Mouse (Mus musculus): ENCODE results near the gene Sgtb. TPM values are rescaled to one million over a fixed set of nuclear protein-coding genes. Genes with fewer than 3 reads are reported as not detected.

Gene Sgtb
- total and polyA plus RNA-seq, 3 experiments: 0.39 to 0.99 (median 0.57) TPM

GRCm38 (mm10) chr13:104123662-104124381, 14.3 kb downstream of the Sgtb start:
- 93% methylated on average over 20 of the region's 20 CpGs for WGBS
- H3K27me3 ChIP-seq (ENCODE audit: control insufficient read depth, insufficient read depth, low read length): no peaks in the 10 kb centered on the region
- H3K4me3 ChIP-seq: no peak overlapping the region
- no peaks in the 10 kb centered on the region for H3K4me1 ChIP-seq (ENCODE audit: control insufficient read depth, insufficient read depth, low read length)
- no peaks in the 10 kb centered on the region for H3K36me3 ChIP-seq (ENCODE audit: control insufficient read depth, insufficient read depth, low read length)
- DNase-seq: no peak
- H3K27ac ChIP-seq: no peak overlapping the region
- no peaks in the 10 kb centered on the region for H3K79me2 ChIP-seq (replicated peaks; ENCODE audit: control insufficient read depth, insufficient read depth, low read length)
- intact Hi-C loops (cut with DNase I): no loop called here
- no peak for TF ChIP-seq CTCF (IDR thresholded peaks at IDR 0.05)
- TF ChIP-seq EP300 (IDR thresholded peaks at IDR 0.05; ENCODE audit: insufficient read depth, low read depth, low read length): no peak
- no peak for TF ChIP-seq POLR2A (IDR thresholded peaks at IDR 0.05; ENCODE audit: insufficient read depth, low read depth, low read length)
- H3K9ac ChIP-seq (ENCODE audit: low read depth, low read length): no peak overlapping the region

- Histone ChIP-seq H3K27ac (no peak overlapping the region), H3K36me3 (ENCODE audit: control insufficient read depth, insufficient read depth, low read length) (no peaks in the 10 kb centered on the region), H3K4me1 (ENCODE audit: control insufficient read depth, insufficient read depth, low read length) (no peaks in the 10 kb centered on the region), H3K4me3 (no peak overlapping the region), H3K79me2 (replicated peaks; ENCODE audit: control insufficient read depth, insufficient read depth, low read length) (no peaks in the 10 kb centered on the region), H3K9ac (ENCODE audit: low read depth, low read length) (no peak overlapping the region), H3K27me3 (ENCODE audit: control insufficient read depth, insufficient read depth, low read length) (no peaks in the 10 kb centered on the region)
- intact Hi-C loops (cut with DNase I): no loop called here
- no peak for TF ChIP-seq EP300 (IDR thresholded peaks at IDR 0.05; ENCODE audit: insufficient read depth, low read depth, low read length)
- no peak for TF ChIP-seq CTCF (IDR thresholded peaks at IDR 0.05)
- no peak for TF ChIP-seq POLR2A (IDR thresholded peaks at IDR 0.05; ENCODE audit: insufficient read depth, low read depth, low read length)
- no peak for DNase-seq
- 89% methylated on average over 2 of the region's 2 CpGs for WGBS
Measured at GRCm38 (mm10) chr13:104132561-104132960, 23.0 kb downstream of the Sgtb start.

- no peak overlapping the region for H3K27ac ChIP-seq
- no peak overlapping the region for H3K4me3 ChIP-seq
- H3K4me1 ChIP-seq (ENCODE audit: control insufficient read depth, insufficient read depth, low read length): no peaks in the 10 kb centered on the region
- DNase-seq: no peak
- intact Hi-C loops (cut with DNase I): no loop called here
- WGBS: 93% methylated on average over 4 of the region's 4 CpGs
- H3K9ac ChIP-seq (ENCODE audit: low read depth, low read length): no peak overlapping the region
- H3K36me3 ChIP-seq (ENCODE audit: control insufficient read depth, insufficient read depth, low read length): no peaks in the 10 kb centered on the region
- H3K79me2 ChIP-seq (replicated peaks; ENCODE audit: control insufficient read depth, insufficient read depth, low read length): no peaks in the 10 kb centered on the region
- no peaks in the 10 kb centered on the region for H3K27me3 ChIP-seq (ENCODE audit: control insufficient read depth, insufficient read depth, low read length)
- TF ChIP-seq EP300 (IDR thresholded peaks at IDR 0.05; ENCODE audit: insufficient read depth, low read depth, low read length) (no peak), CTCF (IDR thresholded peaks at IDR 0.05) (no peak), POLR2A (IDR thresholded peaks at IDR 0.05; ENCODE audit: insufficient read depth, low read depth, low read length) (no peak)
Measured at GRCm38 (mm10) chr13:104134510-104135085, 25.1 kb downstream of the Sgtb start.

- TF ChIP-seq CTCF (IDR thresholded peaks at IDR 0.05): peak; percentile 93
- 0 out of 2 replicates have a peak, but pooled peaks have one; percentile 39 for TF ChIP-seq EP300 (IDR thresholded peaks at IDR 0.05; ENCODE audit: insufficient read depth, low read depth, low read length)
- 0 out of 2 replicates have a peak, but pooled peaks have one; percentile 35 for TF ChIP-seq POLR2A (IDR thresholded peaks at IDR 0.05; ENCODE audit: insufficient read depth, low read depth, low read length)
- 35% methylated on average over 13 of the region's 13 CpGs for WGBS
Measured at GRCm38 (mm10) chr13:104139369-104140209, 30.0 kb downstream of the Sgtb start.

GRCm38 (mm10) chr13:104144871-104145270, 35.3 kb downstream of the Sgtb start:
- Histone ChIP-seq H3K27me3 (ENCODE audit: control insufficient read depth, insufficient read depth, low read length) (no peaks in the 10 kb centered on the region), H3K36me3 (ENCODE audit: control insufficient read depth, insufficient read depth, low read length) (no peaks in the 10 kb centered on the region), H3K9ac (ENCODE audit: low read depth, low read length) (no peak overlapping the region), H3K4me1 (ENCODE audit: control insufficient read depth, insufficient read depth, low read length) (no peaks in the 10 kb centered on the region), H3K79me2 (replicated peaks; ENCODE audit: control insufficient read depth, insufficient read depth, low read length) (no peaks in the 10 kb centered on the region; the same call in 1 of the 2 replicates), H3K27ac (no peak overlapping the region), H3K4me3 (no peak overlapping the region)
- 90% methylated on average over 9 of the region's 9 CpGs for WGBS
- DNase-seq: no peak
- TF ChIP-seq POLR2A (IDR thresholded peaks at IDR 0.05; ENCODE audit: insufficient read depth, low read depth, low read length): no peak
- TF ChIP-seq EP300 (IDR thresholded peaks at IDR 0.05; ENCODE audit: insufficient read depth, low read depth, low read length): no peak
- TF ChIP-seq CTCF (IDR thresholded peaks at IDR 0.05): no peak
- intact Hi-C loops (cut with DNase I): no loop called here

More at GRCm38 (mm10) chr13:104139369-104140209, 30.0 kb downstream of the Sgtb start:
- no peak overlapping the region; the same call in 1 of the 2 replicates for H3K27ac ChIP-seq
- DNase-seq: peak; percentile 68 to 76
- peak overlapping the region; percentile 30; the same call in 1 of the 2 replicates for H3K4me3 ChIP-seq
- no peaks in the 10 kb centered on the region for H3K4me1 ChIP-seq (ENCODE audit: control insufficient read depth, insufficient read depth, low read length)
- no peak overlapping the region for H3K9ac ChIP-seq (ENCODE audit: low read depth, low read length)
- no peaks in the 10 kb centered on the region for H3K79me2 ChIP-seq (replicated peaks; ENCODE audit: control insufficient read depth, insufficient read depth, low read length)
- intact Hi-C loops (cut with DNase I): no loop called here
- no peaks in the 10 kb centered on the region for H3K27me3 ChIP-seq (ENCODE audit: control insufficient read depth, insufficient read depth, low read length)
- H3K36me3 ChIP-seq (ENCODE audit: control insufficient read depth, insufficient read depth, low read length): no peaks in the 10 kb centered on the region

All from heart, adult 2 months (tissue).